Mouse (Mus musculus): Measurements from ENCODE around the gene Hist1h1d. TPM values are rescaled to one million over a fixed set of nuclear protein-coding genes. Genes with fewer than 3 reads are reported as not detected.

Gene Hist1h1d
- 0.26 and 0.41 TPM in 2 replicates for polyA plus RNA-seq (2015; fragmentation: Nextera tagmentation; extraction: Ambion mirVana)

GRCm38 (mm10) chr13:23552962-23553361, at the start of gene Hist1h1d:
Hist1h1d (plus strand) TSS chr13:23553262.

GRCm38 (mm10) chr13:23530901-23531875, 21.9 kb upstream of the Hist1h1d start, which contains the start of gene Hist1h4h:
Hist1h4h (plus strand) TSS chr13:23531050.

DNA sequence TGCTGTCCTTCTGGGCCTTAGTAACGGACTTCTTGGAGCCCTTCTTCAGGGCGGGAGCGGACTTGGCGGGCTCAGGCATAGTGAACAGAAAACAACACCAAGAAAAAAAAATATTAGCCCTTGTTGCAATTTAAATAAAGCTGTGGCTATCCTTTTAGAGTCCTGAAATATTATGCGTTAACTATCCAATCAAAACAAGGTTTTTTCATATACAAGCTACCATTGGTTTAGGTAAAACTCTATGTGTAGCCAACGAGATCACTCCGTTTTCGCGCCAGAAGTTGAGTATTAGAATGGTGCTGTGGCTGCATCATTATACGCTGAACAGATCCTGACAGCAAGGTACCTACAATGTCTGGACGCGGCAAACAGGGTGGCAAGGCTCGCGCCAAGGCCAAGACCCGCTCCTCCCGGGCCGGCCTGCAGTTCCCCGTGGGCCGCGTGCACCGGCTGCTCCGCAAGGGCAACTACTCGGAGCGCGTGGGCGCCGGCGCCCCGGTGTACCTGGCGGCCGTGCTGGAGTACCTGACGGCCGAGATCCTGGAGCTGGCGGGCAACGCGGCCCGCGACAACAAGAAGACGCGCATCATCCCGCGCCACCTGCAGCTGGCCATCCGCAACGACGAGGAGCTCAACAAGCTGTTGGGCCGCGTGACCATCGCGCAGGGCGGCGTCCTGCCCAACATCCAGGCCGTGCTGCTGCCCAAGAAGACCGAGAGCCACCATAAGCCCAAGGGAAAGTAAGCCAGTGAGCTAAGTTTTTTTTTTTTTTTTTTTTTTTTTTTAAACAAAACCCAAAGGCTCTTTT, 19.3 kb upstream of the Hist1h1d start, which contains the start of gene Hist1h2af:
TSS of gene Hist1h2af (plus strand) at position 347 of the 808 bp plus-strand sequence.

GRCm38 (mm10) chr13:23535137-23536075, 17.7 kb upstream of the Hist1h1d start, which contains the start of gene Hist1h3g:
Hist1h3g (plus strand) TSS chr13:23535422.

GRCm38 (mm10) chr13:23542999-23543607, 10.0 kb upstream of the Hist1h1d start, which contains the start of gene Hist1h2bh:
Hist1h2bh (minus strand) TSS chr13:23543392.

GRCm38 (mm10) chr13:23543965-23544786, 8.9 kb upstream of the Hist1h1d start, which contains the start of gene Hist1h3f:
Hist1h3f (plus strand) TSS chr13:23544052.

DNA sequence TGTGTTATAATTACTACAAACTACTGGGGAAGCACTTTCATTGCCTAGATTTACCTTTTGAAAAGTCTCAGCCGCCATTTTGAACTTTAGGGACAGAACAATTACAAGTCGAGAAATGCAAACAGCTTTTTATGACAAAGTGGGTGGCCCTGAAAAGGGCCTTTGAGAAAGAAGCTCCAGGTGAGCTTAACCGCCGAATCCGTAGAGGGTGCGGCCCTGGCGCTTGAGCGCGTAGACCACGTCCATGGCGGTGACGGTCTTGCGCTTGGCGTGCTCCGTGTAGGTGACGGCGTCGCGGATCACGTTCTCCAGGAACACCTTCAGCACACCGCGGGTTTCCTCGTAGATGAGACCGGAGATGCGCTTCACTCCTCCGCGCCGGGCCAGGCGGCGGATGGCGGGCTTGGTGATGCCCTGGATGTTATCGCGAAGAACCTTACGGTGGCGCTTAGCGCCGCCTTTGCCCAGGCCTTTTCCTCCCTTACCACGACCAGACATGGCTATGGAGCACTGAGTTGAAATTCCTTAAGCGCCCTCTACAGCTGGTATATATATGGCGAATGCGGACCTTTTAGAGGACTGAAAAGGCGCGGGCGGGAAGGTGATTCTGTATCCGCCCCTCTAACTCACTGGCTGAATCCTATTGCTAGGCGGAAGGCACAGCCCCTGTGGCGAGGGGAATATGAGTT, 1.8 kb upstream of the Hist1h1d start, which contains the start of gene Hist1h4f:
TSS of gene Hist1h4f (minus strand) at position 503 of the 689 bp plus-strand sequence.

GRCm38 (mm10) chr13:23561883-23562659, 9.0 kb downstream of the Hist1h1d start, which contains the start of gene Hist1h3e:
Hist1h3e (minus strand) TSS chr13:23562369.

GRCm38 (mm10) chr13:23571022-23571503, 18.0 kb downstream of the Hist1h1d start, which contains the start of the genes Hist1h2ae and Hist1h2bg:
Hist1h2ae (minus strand) TSS chr13:23571220.
Hist1h2bg (plus strand) TSS chr13:23571396.

GRCm38 (mm10) chr13:23573898-23574524, 20.9 kb downstream of the Hist1h1d start, which contains the start of the genes Hist1h2bf and Hist1h2ad:
Hist1h2bf (minus strand) TSS chr13:23574196.
Hist1h2ad (plus strand) TSS chr13:23574381.

DNA sequence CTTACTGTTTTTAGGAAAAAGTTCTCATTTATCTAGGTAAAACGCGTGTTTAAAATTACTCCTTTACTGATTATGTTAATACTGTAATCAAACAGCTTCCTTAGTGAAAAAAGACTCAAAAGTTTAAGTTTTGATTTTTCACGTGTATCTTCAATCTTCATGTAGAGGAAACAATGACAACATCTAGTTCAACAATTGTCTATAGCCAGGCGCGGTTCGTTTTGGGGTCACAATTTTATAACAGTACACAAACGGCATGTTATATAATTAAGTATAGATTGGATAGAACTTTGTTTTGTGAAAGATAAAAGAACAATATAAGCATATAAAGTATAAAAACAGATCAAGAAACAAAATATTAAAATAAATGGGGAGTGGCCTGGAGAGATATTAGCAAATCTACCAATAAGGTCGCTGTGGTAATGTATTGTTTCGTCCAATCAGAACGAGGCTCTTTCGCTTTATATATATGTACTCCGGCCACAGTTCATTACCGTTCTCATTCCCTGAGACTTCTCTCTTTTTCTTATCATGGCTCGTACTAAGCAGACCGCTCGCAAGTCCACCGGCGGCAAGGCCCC, 22.3 kb downstream of the Hist1h1d start, which contains the start of gene Hist1h3d:
TSS of gene Hist1h3d (plus strand) at position 493 of the 581 bp plus-strand sequence.

GRCm38 (mm10) chr13:23581408-23582218, 28.6 kb downstream of the Hist1h1d start, which contains the start of gene Hist1h4d:
Hist1h4d (plus strand) TSS chr13:23581598.

All from adrenal gland, postnatal 0 days (tissue).